Mouse (Mus musculus): ENCODE data around the gene Col4a3. TPM values are rescaled to one million over a fixed set of nuclear protein-coding genes. Genes with fewer than 3 reads are reported as not detected.

The Col4a3 gene
- polyA plus RNA-seq, 1 experiment from 2014 or later = 0.38 TPM

GRCm38 (mm10) chr1:82663522-82663921, 76.8 kb downstream of the Col4a3 start:
- Histone ChIP-seq H3K4me3 (ENCODE audit: low read depth, low read length) (no peak overlapping the region), H3K9ac (ENCODE audit: low read depth, low read length) (no peak overlapping the region), H3K9me3 (replicated peaks; ENCODE audit: control insufficient read depth, low read length) (no peaks in the 10 kb centered on the region), H3K36me3 (ENCODE audit: control insufficient read depth, insufficient read depth) (no peaks in the 10 kb centered on the region), H3K27me3 (ENCODE audit: control insufficient read depth, insufficient read depth, low read depth, low read length) (no peaks in the 10 kb centered on the region), H3K27ac (ENCODE audit: low read length) (no peak overlapping the region), H3K4me2 (ENCODE audit: low read depth, low read length) (no peak overlapping the region), H3K4me1 (ENCODE audit: control insufficient read depth, low read depth, low read length) (no peaks in the 10 kb centered on the region)
- ATAC-seq (ENCODE audit: low read depth) = no peak
- WGBS (ENCODE audit: insufficient replicate concordance) = 25% methylated on average over 2 of the region's 2 CpGs

GRCm38 (mm10) chr1:82686328-82686727, 99.6 kb downstream of the Col4a3 start:
- Histone ChIP-seq H3K4me1 (ENCODE audit: control insufficient read depth, low read depth, low read length) (no peaks in the 10 kb centered on the region), H3K36me3 (ENCODE audit: control insufficient read depth, insufficient read depth) (no peaks in the 10 kb centered on the region), H3K9me3 (replicated peaks; ENCODE audit: control insufficient read depth, low read length) (no peaks in the 10 kb centered on the region), H3K4me3 (ENCODE audit: low read depth, low read length) (no peak overlapping the region), H3K9ac (ENCODE audit: low read depth, low read length) (no peak overlapping the region), H3K27me3 (ENCODE audit: control insufficient read depth, insufficient read depth, low read depth, low read length) (no peaks in the 10 kb centered on the region), H3K4me2 (ENCODE audit: low read depth, low read length) (no peak overlapping the region), H3K27ac (ENCODE audit: low read length) (no peak overlapping the region)
- ATAC-seq (ENCODE audit: low read depth) = no peak
- 23% methylated on average over 5 of the region's 5 CpGs for WGBS (ENCODE audit: insufficient replicate concordance)

- Histone ChIP-seq H3K4me1 (ENCODE audit: control insufficient read depth, low read depth, low read length) (no peaks in the 10 kb centered on the region), H3K36me3 (ENCODE audit: control insufficient read depth, insufficient read depth) (no peaks in the 10 kb centered on the region), H3K27ac (ENCODE audit: low read length) (no peak overlapping the region), H3K9ac (ENCODE audit: low read depth, low read length) (no peak overlapping the region), H3K4me2 (ENCODE audit: low read depth, low read length) (no peak overlapping the region), H3K27me3 (ENCODE audit: control insufficient read depth, insufficient read depth, low read depth, low read length) (no peaks in the 10 kb centered on the region), H3K9me3 (replicated peaks; ENCODE audit: control insufficient read depth, low read length) (no peaks in the 10 kb centered on the region), H3K4me3 (ENCODE audit: low read depth, low read length) (no peak overlapping the region)
- peak; percentile 41; the same call in 1 of the 2 replicates for ATAC-seq (ENCODE audit: low read depth)
- WGBS (ENCODE audit: insufficient replicate concordance) = 31% methylated on average over 2 of the region's 2 CpGs
Measured at GRCm38 (mm10) chr1:82686866-82687265, 100.1 kb downstream of the Col4a3 start.

GRCm38 (mm10) chr1:82687931-82688330, 101.2 kb downstream of the Col4a3 start:
- H3K4me3 ChIP-seq (ENCODE audit: low read depth, low read length) = no peak overlapping the region
- H3K4me1 ChIP-seq (ENCODE audit: control insufficient read depth, low read depth, low read length) = no peaks in the 10 kb centered on the region
- no peaks in the 10 kb centered on the region for H3K9me3 ChIP-seq (replicated peaks; ENCODE audit: control insufficient read depth, low read length)
- H3K36me3 ChIP-seq (ENCODE audit: control insufficient read depth, insufficient read depth) = no peaks in the 10 kb centered on the region
- no peaks in the 10 kb centered on the region for H3K27me3 ChIP-seq (ENCODE audit: control insufficient read depth, insufficient read depth, low read depth, low read length)
- 71% methylated on average over 6 of the region's 6 CpGs for WGBS (ENCODE audit: insufficient replicate concordance)
- no peak overlapping the region for H3K27ac ChIP-seq (ENCODE audit: low read length)
- H3K4me2 ChIP-seq (ENCODE audit: low read depth, low read length) = no peak overlapping the region
- H3K9ac ChIP-seq (ENCODE audit: low read depth, low read length) = no peak overlapping the region
- no peak for ATAC-seq (ENCODE audit: low read depth)

GRCm38 (mm10) chr1:82695915-82696314, 109.2 kb downstream of the Col4a3 start:
- Histone ChIP-seq H3K4me2 (ENCODE audit: low read depth, low read length) (no peak overlapping the region), H3K9ac (ENCODE audit: low read depth, low read length) (no peak overlapping the region), H3K27ac (ENCODE audit: low read length) (no peak overlapping the region), H3K4me3 (ENCODE audit: low read depth, low read length) (no peak overlapping the region), H3K36me3 (ENCODE audit: control insufficient read depth, insufficient read depth) (no peaks in the 10 kb centered on the region), H3K4me1 (ENCODE audit: control insufficient read depth, low read depth, low read length) (no peaks in the 10 kb centered on the region), H3K9me3 (replicated peaks; ENCODE audit: control insufficient read depth, low read length) (no peaks in the 10 kb centered on the region), H3K27me3 (ENCODE audit: control insufficient read depth, insufficient read depth, low read depth, low read length) (no peaks in the 10 kb centered on the region)
- ATAC-seq (ENCODE audit: low read depth) = no peak
- 44% methylated on average over 3 of the region's 3 CpGs for WGBS (ENCODE audit: insufficient replicate concordance)

GRCm38 (mm10) chr1:82717816-82718512, 131.2 kb downstream of the Col4a3 start:
- Histone ChIP-seq H3K27ac (ENCODE audit: low read length) (no peak overlapping the region), H3K4me1 (ENCODE audit: control insufficient read depth, low read depth, low read length) (peaks cover 10% of the 10 kb centered on the region; the same call in 1 of the 2 replicates), H3K27me3 (ENCODE audit: control insufficient read depth, insufficient read depth, low read depth, low read length) (no peaks in the 10 kb centered on the region), H3K4me3 (ENCODE audit: low read depth, low read length) (no peak overlapping the region), H3K9ac (ENCODE audit: low read depth, low read length) (no peak overlapping the region), H3K4me2 (ENCODE audit: low read depth, low read length) (no peak overlapping the region), H3K36me3 (ENCODE audit: control insufficient read depth, insufficient read depth) (no peaks in the 10 kb centered on the region), H3K9me3 (replicated peaks; ENCODE audit: control insufficient read depth, low read length) (no peaks in the 10 kb centered on the region)
- WGBS (ENCODE audit: insufficient replicate concordance) = 45% methylated on average over 9 of the region's 9 CpGs
- peak; percentile 66 for ATAC-seq (ENCODE audit: low read depth)

- peaks cover 6% of the 10 kb centered on the region for H3K4me1 ChIP-seq (ENCODE audit: control insufficient read depth, low read depth, low read length)
- ATAC-seq (ENCODE audit: low read depth) = peak; percentile 96
- peak within 1 kb of the TSS; percentile 77 for H3K4me3 ChIP-seq (ENCODE audit: low read depth, low read length)
- WGBS (ENCODE audit: insufficient replicate concordance) = 8% methylated on average over 38 of the region's 38 CpGs
- H3K27ac ChIP-seq (ENCODE audit: low read length) = peak within 1 kb of the TSS; percentile 88
- peaks cover 15% of the 10 kb centered on the region for H3K36me3 ChIP-seq (ENCODE audit: control insufficient read depth, insufficient read depth)
- peak within 1 kb of the TSS; percentile 84 for H3K9ac ChIP-seq (ENCODE audit: low read depth, low read length)
- H3K27me3 ChIP-seq (ENCODE audit: control insufficient read depth, insufficient read depth, low read depth, low read length) = no peaks in the 10 kb centered on the region
- no peaks in the 10 kb centered on the region for H3K9me3 ChIP-seq (replicated peaks; ENCODE audit: control insufficient read depth, low read length)
- peak within 1 kb of the TSS; percentile 81 for H3K4me2 ChIP-seq (ENCODE audit: low read depth, low read length)
Measured at GRCm38 (mm10) chr1:82724339-82725025, 137.8 kb downstream of the Col4a3 start, which contains the start of gene Mff. Mff (plus strand) TSS chr1:82724890.

GRCm38 (mm10) chr1:82725026-82725874, 138.5 kb downstream of the Col4a3 start:
- peak overlapping the region; percentile 88 for H3K27ac ChIP-seq (ENCODE audit: low read length)
- 2% methylated on average over 37 of the region's 37 CpGs for WGBS (ENCODE audit: insufficient replicate concordance)
- H3K27me3 ChIP-seq (ENCODE audit: control insufficient read depth, insufficient read depth, low read depth, low read length) = no peaks in the 10 kb centered on the region
- peak overlapping the region; percentile 77 for H3K4me3 ChIP-seq (ENCODE audit: low read depth, low read length)
- H3K4me2 ChIP-seq (ENCODE audit: low read depth, low read length) = peak overlapping the region; percentile 81
- peaks cover 22% of the 10 kb centered on the region for H3K36me3 ChIP-seq (ENCODE audit: control insufficient read depth, insufficient read depth)
- H3K4me1 ChIP-seq (ENCODE audit: control insufficient read depth, low read depth, low read length) = peaks cover 6% of the 10 kb centered on the region
- peak; percentile 95 for ATAC-seq (ENCODE audit: low read depth)
- H3K9ac ChIP-seq (ENCODE audit: low read depth, low read length) = peak overlapping the region; percentile 84
- no peaks in the 10 kb centered on the region for H3K9me3 ChIP-seq (replicated peaks; ENCODE audit: control insufficient read depth, low read length)

Measured in liver, embryonic 16.5 days (tissue).